ENCODE assay signal across 17 mouse cellular contexts in the genomic region with DNA sequence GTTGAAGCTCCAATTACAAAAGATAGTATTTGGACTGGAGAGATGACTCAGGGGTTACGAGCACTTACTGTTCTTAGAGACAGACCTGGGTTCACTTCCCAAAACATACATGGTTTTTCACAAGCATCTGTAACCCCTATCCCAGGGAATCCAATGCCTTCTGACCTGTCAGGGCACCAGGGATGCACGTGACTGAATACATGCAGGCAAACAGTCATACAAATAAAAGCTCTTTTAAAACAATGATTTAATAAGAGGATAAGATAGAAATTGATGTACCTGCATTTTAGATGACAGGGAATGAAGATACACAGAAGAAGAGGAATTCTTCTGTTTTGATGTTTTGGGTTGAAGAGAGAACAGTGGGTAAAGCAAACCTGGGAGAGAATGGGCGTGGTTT.
"Had no signal": no experiment of that assay in that cellular context is flagged by ENCODE, and none has a peak within 500 bp of the region (broad histone marks: within the 10 kb centered on the region; RNA-seq: fewer than 3 reads in every experiment).

No protein-coding gene starts in this region.

- H3K4me1 ChIP-seq: liver, embryonic 13.5 days; neural tube, embryonic 15.5 days; stomach, embryonic 15.5 days had no signal

- H3K4me3 ChIP-seq: left cerebral cortex, adult 2 months; liver, embryonic 13.5 days; midbrain, embryonic 12.5 days; neural tube, embryonic 12.5 days; neural tube, embryonic 15.5 days; stomach, embryonic 15.5 days had no signal

- H3K27ac ChIP-seq: left cerebral cortex, adult 2 months; liver, embryonic 13.5 days; neural tube, embryonic 12.5 days; neural tube, embryonic 15.5 days; stomach, embryonic 15.5 days had no signal

- H3K27me3 ChIP-seq: liver, embryonic 13.5 days; midbrain, embryonic 12.5 days; neural tube, embryonic 12.5 days; neural tube, embryonic 15.5 days; stomach, embryonic 15.5 days had no signal

- H3K4me2 ChIP-seq: liver, embryonic 13.5 days; neural tube, embryonic 12.5 days; neural tube, embryonic 15.5 days; stomach, embryonic 15.5 days had no signal

- H3K9me3 ChIP-seq: liver, embryonic 13.5 days; midbrain, embryonic 12.5 days; neural tube, embryonic 12.5 days; neural tube, embryonic 15.5 days; stomach, embryonic 15.5 days had no signal

- H3K36me3 ChIP-seq: liver, embryonic 13.5 days; midbrain, embryonic 12.5 days; neural tube, embryonic 12.5 days; neural tube, embryonic 15.5 days; stomach, embryonic 15.5 days had no signal

- DNase-seq: kidney, adult 9 months; kidney, postnatal 14 days; kidney, postnatal 4 days; layer of hippocampus, postnatal 36 days; liver, embryonic 13.5 days; lung, adult 2 months; lung, postnatal 14 days; lung, postnatal 4 days; right cerebral cortex, postnatal 14 days; right cerebral cortex, postnatal 4 days; spleen, adult 18-20 months; thymus, postnatal 36 days had no signal

- H3K9ac ChIP-seq: liver, embryonic 13.5 days; midbrain, embryonic 12.5 days; neural tube, embryonic 12.5 days; neural tube, embryonic 15.5 days; stomach, embryonic 15.5 days had no signal
